Mouse (Mus musculus) G1E-ER4 (cell line): ENCODE data around the gene Prr5l. TPM values are rescaled to one million over a fixed set of nuclear protein-coding genes. Genes with fewer than 3 reads are reported as not detected.

Source experiments
- GATA1 ChIP-seq: IDR thresholded peaks from one replicate; pipeline ENCODE4 v1.8.0; 2012; ENCODE audit warnings: low read length, inconsistent platforms
- polyA plus RNA-seq: library from polyadenylated mRNA; stranded (reverse); fragments of >175 nt; gene quantifications from 2 replicates; pipeline ENCODE4 v1.2.3, GENCODE M21; 2012

Gene Prr5l
- polyA plus RNA-seq, 1 experiment = not detected

DNA sequence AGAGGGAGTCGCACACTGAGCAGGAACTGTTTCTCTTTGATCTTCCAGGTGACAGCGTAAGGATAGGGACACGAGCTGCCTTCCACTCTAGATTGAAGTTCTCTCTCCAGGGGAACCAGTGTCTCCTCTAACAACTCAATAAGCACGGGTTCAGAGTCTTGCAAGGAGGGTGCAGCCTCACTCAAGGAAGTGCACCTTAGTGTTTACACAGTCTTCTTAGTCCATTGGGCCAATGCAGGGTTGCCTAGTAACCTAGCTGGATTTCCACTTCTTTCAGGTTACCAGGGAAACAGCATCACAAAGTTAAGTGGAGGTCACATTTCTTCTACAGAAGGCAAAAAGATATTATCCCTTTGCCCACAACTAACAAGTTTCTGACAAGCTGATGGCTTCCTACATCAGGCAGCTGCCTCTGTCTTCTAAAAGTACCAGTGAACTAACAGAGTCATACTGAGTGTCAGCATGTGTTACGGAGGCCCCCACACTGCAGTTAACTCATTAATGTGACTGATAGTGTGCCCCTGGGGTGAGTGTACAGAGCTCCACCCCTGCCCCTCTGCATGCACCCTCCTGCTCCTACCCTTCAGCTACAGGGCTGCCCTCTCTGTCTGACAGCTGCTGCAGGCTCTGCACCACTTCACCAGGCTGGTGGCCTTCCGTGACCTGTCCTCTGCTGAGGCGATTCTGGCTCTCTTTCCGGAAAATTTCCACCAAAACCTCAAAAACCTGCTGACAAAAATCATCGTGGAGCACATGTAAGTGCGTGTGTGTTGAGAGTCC lies 13.8 kb upstream of the Prr5l start:
- TF ChIP-seq GATA1 = no peak

DNA sequence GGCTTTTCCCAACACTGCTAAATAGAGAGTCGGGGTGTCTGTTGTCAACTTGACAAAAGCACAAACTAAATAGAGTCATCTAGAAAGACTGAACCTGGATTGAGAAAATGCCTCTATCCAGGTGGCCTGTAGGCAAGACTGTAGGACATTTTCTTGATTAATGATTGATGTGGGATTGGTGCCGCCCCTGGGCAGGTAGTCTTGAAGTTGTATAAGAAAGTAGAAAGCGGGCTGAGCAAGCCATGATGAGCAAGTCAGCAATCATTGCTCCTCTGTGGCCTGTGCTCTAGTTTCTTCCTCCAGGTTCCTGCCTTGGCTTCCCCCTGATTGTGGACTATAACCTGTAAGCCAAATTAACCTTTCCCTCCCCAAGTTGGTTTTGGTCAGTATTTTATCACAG lies 11.3 kb upstream of the Prr5l start:
- TF ChIP-seq GATA1 = no peak

DNA sequence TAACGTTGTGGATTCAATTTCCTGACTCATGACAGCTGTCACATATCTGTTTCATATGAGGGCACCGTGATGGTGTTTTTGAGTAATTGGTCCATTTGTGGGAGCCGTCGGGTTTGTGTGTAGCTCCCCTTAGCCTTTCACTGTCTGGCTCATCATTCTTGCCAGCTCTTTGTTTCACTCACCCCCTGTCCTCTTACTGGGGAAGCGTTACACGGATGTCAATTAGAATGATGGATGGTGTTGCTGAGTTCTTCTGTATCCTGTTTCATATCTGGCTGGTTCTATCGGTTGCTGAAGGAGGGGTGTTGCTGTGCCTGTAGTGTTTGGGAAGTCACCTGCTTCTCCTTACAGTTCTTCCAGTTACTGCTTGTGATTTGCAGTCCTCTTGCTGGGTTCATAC lies 8.3 kb upstream of the Prr5l start:
- no peak for TF ChIP-seq GATA1

DNA sequence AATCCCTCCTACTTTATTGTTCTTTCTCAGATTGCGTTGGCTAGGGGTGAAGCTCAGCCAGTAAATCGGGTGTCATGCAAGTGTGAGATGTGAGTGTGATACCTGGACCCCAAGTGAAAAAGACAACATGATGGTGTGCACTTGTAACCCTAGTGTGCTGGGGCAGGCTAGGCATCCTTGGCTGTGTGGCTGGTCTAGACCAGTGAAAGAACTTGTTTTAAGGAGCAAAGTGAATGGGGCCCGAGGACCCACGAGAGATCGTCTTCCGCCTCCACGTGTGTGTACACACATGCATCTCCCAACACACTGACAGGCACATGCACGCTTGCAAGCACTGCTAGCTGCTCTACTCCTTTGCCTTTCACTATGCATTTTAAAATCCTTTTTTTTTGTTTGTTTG lies 6.1 kb upstream of the Prr5l start:
- no peak for TF ChIP-seq GATA1

DNA sequence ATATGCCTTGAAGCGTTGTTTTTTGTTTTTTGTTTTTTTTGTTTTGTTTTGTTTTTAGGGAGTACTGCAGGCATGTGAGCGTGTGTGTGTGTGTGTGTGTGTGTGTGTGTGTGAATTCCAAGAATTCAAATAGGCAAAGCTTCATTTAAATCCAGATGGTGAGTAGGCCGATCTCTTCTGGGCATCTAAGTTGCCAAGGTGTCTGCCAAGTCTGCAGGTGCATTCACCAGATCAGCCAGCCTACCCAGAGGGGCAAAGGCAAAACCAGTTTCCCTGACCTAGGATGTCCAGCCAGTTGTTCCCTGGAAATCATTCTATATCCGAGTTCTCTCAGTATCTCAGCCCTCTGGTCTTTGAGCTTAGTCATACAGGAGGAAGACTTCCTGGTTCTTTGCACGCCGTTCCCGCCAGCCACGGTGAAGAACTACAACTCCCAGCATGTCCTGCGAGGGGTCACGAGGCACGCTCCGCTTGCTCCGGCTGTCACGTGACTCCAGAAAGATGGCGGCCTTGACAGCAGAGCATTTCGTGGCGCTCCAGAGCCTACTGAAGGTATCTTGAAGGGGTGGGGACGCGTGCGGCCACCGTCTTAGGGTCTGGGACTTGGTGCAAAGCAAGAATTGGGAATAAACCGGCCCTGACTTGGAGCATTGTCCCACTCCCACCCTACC lies 3.1 kb upstream of the Prr5l start, which contains the start of gene Commd9:
Gene Commd9, plus strand, starts transcription at position 480 of the 671 bp plus-strand sequence.
- no peak for TF ChIP-seq GATA1

DNA sequence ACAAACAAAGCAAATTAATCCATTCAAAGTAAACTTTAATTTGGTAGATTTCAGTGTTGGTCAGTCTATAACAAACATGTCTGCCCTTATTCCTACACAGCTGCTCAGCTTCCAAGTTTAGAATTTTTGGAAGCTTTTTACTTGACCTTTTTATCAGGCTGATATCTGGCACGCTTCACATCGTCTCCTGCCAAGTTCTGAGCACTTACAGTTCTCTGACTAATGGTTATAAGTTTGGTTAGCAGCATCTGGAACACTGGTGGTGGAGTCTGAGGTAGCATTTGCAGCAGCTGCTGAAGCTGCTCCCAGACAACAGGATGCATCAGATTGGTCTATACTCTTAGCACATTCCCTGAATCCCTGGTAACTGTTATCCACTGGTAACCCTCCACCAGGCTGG lies 1.5 kb upstream of the Prr5l start:
- TF ChIP-seq GATA1 = no peak

DNA sequence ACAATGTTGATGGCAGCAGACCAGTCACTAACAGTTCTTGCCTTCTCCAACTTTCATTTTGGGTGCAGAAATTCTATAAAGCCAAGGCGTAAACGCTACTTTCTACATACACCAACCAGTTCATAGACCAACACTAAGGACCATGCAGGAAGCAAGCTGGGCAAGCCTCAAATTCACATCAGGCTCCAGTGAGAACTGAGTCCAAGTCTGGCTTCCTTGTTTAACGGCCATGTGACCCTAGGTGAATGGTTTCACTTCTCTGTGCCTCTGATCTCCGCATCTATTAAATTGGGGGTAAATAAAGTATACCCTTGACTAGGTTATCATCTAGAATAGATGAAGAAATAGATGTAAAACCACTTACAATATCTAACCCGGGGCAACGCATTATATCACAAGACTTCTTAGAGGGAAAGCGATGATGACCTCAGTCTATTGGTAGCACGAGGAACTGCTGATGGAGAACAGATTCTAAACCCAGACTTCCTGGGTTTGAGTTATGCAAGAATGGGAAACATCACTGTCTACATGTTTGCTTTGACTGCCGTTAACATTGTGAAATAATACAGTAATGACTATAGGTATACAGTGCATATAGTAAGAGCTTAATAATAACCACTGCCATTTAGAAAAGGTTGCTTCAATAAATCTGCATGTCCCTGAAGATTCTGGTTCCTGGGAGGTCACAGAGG lies 1.2 kb downstream of the Prr5l start:
- no peak for TF ChIP-seq GATA1

DNA sequence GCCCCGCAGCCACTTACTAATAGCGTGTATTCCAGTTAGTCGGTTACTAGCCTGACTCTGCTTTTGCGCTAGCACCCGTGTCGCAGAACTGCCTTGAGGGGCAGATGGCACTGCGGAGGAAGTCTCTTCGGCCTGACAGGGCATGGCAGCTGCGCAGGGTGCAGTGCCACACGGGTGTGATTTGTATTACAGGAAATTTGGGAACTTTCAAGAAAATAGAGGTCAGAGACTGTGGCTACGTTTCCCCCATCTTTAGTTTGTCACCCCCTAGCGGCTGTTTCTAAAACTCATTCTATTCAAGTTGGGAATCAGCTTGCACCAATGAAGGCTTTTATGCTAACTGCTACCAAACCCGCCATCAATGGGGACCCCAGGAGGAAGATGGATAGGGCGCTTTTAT lies 11.6 kb downstream of the Prr5l start:
- TF ChIP-seq GATA1 = no peak

DNA sequence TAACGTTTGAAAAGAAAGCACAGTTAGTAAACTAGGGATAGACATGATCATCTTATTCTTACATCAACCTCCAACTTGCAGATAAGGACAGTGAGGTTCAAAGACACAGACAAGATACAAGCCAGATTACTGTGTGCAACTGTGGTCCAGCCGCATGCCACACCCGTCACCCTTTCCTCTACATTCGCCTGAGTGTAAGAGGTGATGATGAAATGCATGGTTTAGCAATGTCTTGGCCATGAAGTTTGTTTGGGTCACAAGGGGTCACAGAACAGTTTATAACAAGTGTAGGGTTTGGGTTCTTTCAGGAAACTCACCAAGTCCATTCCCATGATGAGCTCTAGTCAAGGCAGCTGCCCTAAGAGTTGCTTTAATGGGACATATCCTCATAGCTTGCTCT lies 14.1 kb downstream of the Prr5l start:
- TF ChIP-seq GATA1 = no peak

DNA sequence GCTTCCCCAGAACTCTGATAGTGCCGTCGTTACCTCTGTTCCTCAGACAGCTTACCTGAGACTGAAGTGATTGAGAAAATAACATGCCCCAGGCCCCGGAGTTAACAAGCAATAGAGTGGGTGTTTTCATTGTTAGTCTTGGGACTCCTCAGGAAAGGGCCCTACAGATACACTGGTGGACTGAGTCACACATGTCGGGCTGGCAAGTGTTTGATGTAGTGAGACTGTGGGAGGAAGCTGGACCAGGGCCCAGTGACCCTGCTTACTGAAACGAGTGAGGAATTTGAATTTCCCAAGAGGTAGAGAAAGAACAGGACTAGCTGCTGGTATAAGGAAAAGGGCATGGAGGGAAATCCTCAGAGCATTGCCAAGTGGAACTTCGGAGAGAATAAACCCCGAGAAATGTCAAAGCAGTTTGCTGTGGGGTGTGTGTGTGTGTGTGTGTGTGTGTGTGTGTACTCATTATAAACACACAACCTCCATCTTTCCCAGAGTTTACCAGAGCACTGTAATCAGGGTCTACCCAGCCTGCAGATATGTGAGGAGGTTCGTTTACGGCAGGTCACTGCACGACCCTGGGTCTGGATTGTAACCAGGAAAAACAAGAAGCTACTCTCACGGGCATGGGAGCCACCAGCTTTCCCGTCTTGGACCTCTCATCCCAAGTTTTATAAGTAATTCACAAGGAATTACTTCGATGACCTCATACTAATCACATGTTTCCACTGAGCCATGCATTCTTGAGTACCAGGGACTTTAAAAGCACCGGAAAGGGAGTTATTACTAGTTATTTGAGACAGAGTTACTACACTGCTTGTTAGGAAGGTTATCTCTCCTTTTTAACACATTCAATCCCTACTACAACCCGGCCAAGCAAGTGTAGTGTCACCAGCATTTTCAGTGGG lies 20.4 kb downstream of the Prr5l start:
- no peak for TF ChIP-seq GATA1

DNA sequence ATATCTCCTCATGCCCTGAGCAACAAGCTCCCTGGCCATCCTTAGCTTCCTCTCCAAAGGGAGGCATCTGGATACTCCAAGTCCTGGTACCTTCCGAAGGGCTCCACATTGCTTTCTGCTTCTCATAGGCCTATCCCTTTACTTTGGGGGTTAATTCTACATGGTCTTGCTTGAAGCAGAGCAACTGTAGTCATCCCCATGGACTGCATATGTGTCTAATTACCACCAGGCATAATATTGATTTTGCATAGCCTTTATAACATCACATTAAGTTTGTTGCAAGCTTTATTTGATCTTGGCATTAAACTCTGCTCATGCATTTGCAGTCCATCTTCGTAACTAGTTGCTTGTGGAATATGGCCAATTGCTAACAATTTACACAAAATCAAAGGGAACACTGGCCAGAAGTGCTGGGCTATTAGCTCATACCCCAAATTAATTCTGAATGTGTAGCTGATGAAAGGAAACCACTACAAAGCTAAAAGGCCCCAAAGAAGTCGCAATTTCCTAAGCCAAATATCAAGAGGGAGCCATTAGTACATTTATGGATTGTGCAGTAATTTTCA lies 21.8 kb downstream of the Prr5l start:
- no peak for TF ChIP-seq GATA1

DNA sequence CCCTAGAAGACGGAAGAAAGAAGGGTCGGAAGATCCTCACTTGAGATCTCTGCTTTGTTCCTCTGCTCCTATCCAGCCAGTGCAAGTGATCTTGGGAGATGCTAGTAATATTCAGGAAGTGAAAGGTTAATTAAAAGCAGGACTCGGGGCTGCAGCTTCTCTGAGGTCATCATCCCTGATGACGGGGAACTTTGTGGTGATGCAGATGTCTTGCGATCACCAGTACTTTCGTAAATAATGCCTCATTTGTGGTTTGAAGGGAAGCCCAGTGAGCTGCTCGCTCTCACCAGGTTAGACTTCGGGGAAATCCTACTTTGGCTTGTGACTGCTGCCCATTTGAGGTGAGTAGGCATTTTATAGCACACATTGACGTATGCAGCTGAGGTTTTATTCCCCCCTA lies 26.7 kb downstream of the Prr5l start:
- no peak for TF ChIP-seq GATA1

DNA sequence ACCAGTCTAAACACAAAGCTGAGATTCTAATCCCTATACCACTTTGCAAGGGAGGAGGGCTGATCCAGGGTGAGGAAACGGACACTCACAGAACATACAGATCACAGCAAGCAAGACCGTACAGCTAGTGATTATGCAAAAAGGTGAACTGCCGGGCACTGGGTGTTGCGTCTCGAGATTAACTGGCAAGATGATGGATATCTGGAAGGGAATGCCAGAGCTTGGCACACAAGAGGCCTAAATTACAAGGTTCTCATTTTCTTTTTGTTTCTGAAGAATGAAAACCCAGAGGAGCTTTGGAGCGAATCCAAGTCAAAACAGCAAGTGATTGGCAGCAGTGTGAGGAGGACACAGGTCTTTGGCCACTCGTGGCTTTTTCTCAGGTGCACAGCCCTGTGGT lies 28.0 kb downstream of the Prr5l start:
- TF ChIP-seq GATA1 = no peak

DNA sequence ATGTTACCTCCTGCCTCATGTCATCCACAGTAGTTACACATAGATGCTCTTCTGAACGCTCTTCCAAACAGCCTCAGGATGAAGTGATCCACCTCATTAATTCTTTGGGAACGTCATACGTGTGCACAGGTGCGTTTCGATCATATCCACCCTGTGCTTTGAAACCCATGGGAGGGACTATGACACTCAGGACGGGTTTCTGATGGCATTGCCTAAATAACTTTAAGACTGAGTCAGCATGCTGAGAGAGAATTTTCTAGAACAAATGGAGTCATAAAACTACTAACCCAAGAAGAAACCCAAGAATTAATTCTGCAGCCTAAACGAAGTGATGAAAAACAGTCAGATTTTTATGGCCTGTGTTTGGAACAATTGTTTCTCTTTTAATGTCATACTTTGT lies 40.1 kb downstream of the Prr5l start:
- TF ChIP-seq GATA1 = no peak
